Mouse (Mus musculus): ENCODE data around the gene Tcap. TPM values are rescaled to one million over a fixed set of nuclear protein-coding genes. Genes with fewer than 3 reads are reported as not detected.

The Tcap gene
- polyA plus RNA-seq, 1 experiment from 2014 or later, result 0.17 TPM

Other genes with a start within 250 kb of the Tcap start
- gene Fbxl20, start 233.4 kb upstream of the Tcap start, polyA plus RNA-seq (2016; fragmentation: Nextera tagmentation; extraction: Ambion mirVana), result 23.4 and 23.8 TPM in 2 replicates
- gene Med1, start 190.5 kb upstream of the Tcap start, polyA plus RNA-seq (2016; fragmentation: Nextera tagmentation; extraction: Ambion mirVana), result 62.8 and 73.0 TPM in 2 replicates
- gene Cdk12, start 180.8 kb upstream of the Tcap start, polyA plus RNA-seq (2016; fragmentation: Nextera tagmentation; extraction: Ambion mirVana), result 10.2 and 12.6 TPM in 2 replicates
- 0.07 and 0.13 TPM in 2 replicates for gene Neurod2, start 54.2 kb upstream of the Tcap start, polyA plus RNA-seq (2016; fragmentation: Nextera tagmentation; extraction: Ambion mirVana)
- gene Ppp1r1b, start 35.4 kb upstream of the Tcap start, polyA plus RNA-seq (2016; fragmentation: Nextera tagmentation; extraction: Ambion mirVana), result 1.0 and 1.3 TPM in 2 replicates
- 55.5 and 57.8 TPM in 2 replicates for gene Stard3, start 25.4 kb upstream of the Tcap start, polyA plus RNA-seq (2016; fragmentation: Nextera tagmentation; extraction: Ambion mirVana)
- gene Pnmt, start 2.6 kb downstream of the Tcap start, polyA plus RNA-seq (2016; fragmentation: Nextera tagmentation; extraction: Ambion mirVana), result 0.65 and 1.2 TPM in 2 replicates
- 9.3 and 9.8 TPM in 2 replicates for gene Pgap3, start 16.7 kb downstream of the Tcap start, polyA plus RNA-seq (2016; fragmentation: Nextera tagmentation; extraction: Ambion mirVana)
- gene Erbb2, start 28.7 kb downstream of the Tcap start, polyA plus RNA-seq (2016; fragmentation: Nextera tagmentation; extraction: Ambion mirVana), result 23.3 TPM in 2 replicates
- gene Mien1, start 55.2 kb downstream of the Tcap start, polyA plus RNA-seq (2016; fragmentation: Nextera tagmentation; extraction: Ambion mirVana), result 120 and 161 TPM in 2 replicates
- gene Grb7, start 62.6 kb downstream of the Tcap start, polyA plus RNA-seq (2016; fragmentation: Nextera tagmentation; extraction: Ambion mirVana), result 3.6 and 8.6 TPM in 2 replicates
- gene Ikzf3, start 162.2 kb downstream of the Tcap start, polyA plus RNA-seq (2016; fragmentation: Nextera tagmentation; extraction: Ambion mirVana), result 0.07 and 0.11 TPM in 2 replicates
- gene Zpbp2, start 167.3 kb downstream of the Tcap start, polyA plus RNA-seq (2016; fragmentation: Nextera tagmentation; extraction: Ambion mirVana), result 0.14 and 0.37 TPM in 2 replicates
- 59.4 and 66.2 TPM in 2 replicates for gene Ormdl3, start 203.6 kb downstream of the Tcap start, polyA plus RNA-seq (2016; fragmentation: Nextera tagmentation; extraction: Ambion mirVana)
- gene Lrrc3c, start 214.5 kb downstream of the Tcap start, polyA plus RNA-seq (2016; fragmentation: Nextera tagmentation; extraction: Ambion mirVana), result not detected in 2 replicates
- gene Gm12355, start 241.8 kb downstream of the Tcap start, polyA plus RNA-seq (2016; fragmentation: Nextera tagmentation; extraction: Ambion mirVana), result 1.3 and 1.4 TPM in 2 replicates
- not detected in 2 replicates for gene Gsdma3, start 242.5 kb downstream of the Tcap start, polyA plus RNA-seq (2016; fragmentation: Nextera tagmentation; extraction: Ambion mirVana)

Data from hindbrain, embryonic 10.5 days (tissue).